Mouse (Mus musculus) layer of hippocampus, postnatal 36 days (tissue): Measurements from ENCODE around the gene Rasgrf2. TPM values are rescaled to one million over a fixed set of nuclear protein-coding genes. Genes with fewer than 3 reads are reported as not detected.

Experiments
- DNase-seq, 2 experiments: peaks; one replicate each; pipeline ENCODE4 v3.0.0; 2022
- total RNA-seq, 2 experiments: library from RNA; stranded (reverse); gene quantifications; 2 replicates each; pipeline ENCODE4 v1.2.3; 2021

Rasgrf2 gene
- total RNA-seq, 2 experiments from 2014 or later, result 116 to 139 TPM

DNA sequence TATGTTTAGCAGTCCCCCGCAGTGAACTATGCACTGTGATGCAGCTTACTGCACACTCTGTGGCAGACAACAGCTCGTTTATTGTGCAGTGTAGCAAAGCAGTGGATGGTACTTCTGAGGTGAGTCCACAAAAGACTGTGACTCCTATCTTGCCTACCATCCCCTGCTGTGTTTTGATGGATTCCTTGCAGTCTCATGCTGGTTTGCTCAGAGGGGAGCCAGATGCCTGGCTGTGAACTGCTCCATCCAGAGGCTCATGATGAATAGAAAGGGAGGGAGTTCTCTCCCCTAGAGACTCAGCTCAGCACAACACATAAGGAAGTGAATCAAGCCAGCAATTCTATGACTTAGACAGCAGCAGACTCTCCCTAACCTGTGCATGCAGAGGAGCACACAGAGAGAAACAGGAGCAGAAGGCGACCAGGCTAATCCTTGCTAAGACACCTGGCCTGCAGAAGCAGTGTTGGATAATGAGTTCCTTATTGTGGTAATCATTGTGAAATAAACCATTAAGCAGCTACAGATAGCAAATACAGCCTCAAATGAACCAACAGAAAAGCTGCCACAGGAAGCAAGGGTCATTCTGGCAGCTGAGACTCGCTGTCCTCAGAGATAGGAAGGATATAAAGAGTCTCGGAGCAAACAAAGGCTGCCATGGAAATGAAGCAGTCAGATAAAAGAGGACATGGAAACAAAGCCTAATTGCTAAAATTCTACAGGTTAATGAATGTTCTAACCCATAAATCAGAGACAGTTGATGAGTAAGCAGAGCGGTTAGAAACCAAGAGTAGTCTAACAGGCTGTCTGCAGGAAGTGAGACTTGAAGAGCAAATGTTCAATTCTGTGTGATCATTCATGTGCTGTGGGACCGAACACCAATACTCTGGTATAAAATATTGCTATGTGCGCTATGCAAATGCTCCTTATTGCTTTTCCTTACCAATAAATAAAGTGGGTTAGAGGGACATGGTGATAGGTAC lies 89.6 kb downstream of the Rasgrf2 start:
- no peak for DNase-seq

DNA sequence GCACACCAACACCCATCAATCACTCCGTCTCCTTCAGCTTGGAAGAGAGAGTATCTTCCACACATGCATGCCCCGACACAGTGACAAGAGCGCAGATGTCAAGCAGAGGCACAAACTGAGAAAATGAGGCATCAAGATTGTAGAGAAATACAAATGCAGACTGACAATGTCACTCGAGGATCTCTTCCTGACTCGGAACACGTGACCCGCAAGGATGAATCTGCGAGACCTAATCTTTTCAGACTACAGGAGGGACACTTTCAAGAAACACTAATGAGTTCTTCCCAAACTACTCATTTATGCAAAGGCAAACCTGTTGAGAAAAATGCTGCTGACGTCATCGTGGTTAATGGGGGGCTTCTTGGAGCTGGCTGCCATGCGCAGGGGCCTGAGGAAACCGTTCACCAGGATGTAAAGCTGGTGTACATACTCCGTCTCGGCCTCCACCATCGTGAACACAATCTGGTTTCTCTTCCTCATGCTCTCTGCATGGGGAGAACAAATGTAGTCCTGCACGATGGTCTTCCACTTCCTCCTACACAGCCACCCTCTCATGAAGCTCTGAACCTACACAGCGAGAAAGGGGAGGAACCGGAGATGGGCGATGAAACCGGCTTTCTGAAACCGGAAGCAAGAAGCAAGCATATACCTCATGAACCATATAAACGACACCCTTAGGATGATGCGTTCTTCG lies 100.9 kb downstream of the Rasgrf2 start:
- no peak for DNase-seq

DNA sequence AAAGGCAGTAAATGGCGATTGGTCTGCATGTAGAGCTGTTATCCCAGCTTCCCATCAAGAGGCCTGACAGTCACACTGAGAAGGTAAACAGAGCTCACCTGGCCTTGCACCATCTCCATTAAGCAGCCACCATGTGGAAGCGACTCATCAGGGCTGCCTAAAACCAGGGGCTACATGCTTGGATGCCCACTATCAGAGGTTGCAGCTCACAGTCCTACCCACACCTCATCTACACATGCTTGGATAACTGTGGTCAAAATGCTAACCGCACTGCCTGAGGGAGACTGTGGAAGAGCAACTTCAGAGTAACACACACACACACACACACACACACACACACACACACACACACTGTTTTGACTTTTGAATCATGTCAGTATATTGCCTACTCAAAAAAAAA lies 101.8 kb downstream of the Rasgrf2 start:
- no peak for DNase-seq

DNA sequence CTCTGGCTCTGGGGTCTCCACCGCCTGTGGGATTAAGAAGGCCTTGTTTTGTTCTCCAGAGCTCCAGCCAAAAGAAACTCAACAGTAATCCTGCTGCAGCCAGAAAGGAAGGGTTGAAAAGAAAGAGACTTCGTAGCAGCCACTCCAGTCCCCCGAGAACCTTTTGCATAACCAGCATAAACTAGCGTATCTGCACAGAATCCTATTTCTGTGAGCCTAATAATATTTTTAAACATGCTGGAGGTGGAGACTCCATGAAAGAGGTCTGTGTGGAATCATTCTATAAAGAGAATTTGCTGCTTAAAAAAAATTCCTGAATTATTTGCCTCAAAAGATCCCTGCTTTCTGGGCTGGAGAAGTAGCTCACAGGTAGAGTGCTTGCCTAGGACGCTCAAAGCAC lies 103.5 kb downstream of the Rasgrf2 start:
- no peak for DNase-seq

DNA sequence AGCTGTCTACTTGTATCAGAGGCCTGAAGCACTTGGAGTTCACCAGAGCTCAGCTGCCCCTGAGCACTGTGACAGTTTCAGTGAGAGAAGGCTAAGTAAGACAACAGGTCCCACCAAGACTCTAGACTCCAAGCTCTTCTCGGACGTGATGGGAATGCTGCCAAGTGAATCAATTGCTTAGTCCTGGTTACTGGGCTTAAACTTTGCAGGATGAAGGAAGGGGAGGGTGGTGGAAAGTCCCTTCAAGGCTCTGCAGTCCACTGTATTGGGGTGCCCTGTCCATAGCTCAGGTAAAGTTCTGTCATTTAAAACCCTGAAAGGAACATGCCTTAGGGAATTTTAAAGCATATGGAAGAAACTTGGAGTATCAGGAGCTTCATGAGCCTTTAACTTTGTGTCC lies 104.8 kb downstream of the Rasgrf2 start:
- DNase-seq, result no peak

DNA sequence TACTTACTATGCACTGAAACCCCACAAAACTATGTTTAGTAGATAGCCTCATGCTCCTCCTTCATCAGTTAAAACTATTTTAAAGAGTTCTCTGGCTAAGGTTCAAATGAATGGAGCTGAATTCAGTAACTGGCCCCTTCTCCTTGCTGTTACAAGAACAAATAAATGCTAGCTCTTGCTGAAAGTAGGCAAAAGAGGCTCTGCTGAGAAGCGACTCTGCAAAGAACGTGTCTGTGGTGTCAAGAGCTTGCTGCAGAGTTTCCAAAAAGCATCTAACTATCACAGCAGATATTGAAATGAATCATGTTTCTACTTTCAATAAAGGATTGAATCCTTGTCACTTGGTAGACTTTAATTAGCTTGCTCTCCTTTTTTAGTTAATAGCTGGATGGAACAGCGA lies 106.3 kb downstream of the Rasgrf2 start:
- DNase-seq, result no peak

DNA sequence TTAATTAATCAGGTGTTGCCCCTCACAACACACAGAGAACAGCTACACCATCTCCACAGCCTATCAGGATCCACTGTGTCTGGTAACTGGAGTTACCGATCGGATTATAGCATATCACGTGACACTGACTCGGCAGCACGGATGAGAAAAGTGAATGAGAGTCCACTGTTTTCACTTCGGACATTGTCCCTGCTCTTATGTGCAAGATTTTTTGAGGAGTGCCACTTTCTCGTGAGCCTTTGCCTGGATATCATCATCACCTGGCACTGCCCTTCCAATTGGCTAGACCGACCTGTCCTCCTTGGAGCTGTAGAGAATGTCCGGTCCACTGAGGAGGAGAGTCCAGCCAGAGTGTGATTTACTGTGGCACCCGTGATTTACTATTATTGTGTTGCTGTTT lies 109.3 kb downstream of the Rasgrf2 start:
- no peak for DNase-seq

DNA sequence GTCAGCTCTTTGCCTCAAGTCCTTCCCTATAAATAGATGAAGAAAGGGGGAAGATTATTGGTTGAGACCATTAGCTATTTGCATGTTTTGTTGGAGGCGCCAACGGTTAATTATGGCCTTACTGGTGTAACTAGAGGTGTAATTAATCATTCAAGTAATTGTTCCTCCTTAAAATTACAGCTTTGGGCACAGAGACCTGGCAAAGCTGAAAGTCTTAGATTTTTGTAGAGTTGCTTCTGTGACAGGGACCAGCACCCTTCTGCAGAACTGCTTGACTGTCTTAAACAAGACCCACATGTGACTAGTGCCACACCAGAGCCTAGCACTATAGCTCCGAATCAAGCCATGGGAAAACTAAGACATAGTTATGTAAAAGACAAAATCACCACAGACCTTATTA lies 134.5 kb downstream of the Rasgrf2 start:
- DNase-seq, result no peak

DNA sequence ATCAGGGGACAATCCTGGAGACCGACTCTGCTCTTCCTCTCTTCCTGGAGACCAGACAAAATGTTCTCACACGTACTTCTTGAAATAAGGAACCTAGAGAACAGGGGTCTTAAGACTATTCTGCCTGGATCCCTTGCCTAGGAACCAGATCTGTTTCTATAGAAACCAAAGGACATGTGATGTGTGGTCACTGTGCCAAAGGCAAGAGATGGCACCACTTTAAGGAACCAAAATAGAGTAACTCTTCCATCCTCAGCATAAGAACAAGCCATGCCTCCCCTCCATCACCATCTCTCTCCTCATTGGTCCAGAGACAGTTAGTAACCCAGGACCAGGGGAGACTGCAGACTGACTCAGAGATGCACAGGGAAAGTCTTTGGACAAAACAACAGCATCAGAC lies 140.0 kb downstream of the Rasgrf2 start:
- DNase-seq, result no peak

DNA sequence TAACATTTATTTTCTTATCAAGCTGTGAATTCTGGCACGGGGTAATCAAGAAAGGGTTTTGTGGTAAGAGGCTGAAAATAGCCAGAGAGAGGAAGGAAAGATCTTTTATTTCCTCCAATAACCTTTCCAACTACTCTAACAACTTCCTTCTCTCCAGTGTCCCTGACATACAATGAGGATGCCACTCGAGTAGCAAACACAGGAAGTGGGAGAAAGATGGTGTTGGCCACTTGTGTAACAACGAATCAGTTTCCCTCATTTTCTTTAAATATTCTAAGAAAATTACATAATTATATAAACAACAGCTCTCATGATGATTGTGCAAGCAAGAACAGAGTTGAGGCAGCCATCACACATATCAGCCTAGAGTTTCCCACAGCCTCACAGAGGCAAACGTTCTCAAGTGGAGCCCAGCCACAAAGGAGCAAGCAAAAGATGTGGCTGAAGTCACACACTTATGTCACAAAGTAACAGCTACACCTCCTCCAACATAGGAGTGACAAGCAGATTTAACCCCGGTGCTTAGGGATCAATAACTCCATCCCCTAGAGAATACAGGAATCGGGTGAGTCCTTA lies 140.7 kb downstream of the Rasgrf2 start:
- DNase-seq, result no peak

DNA sequence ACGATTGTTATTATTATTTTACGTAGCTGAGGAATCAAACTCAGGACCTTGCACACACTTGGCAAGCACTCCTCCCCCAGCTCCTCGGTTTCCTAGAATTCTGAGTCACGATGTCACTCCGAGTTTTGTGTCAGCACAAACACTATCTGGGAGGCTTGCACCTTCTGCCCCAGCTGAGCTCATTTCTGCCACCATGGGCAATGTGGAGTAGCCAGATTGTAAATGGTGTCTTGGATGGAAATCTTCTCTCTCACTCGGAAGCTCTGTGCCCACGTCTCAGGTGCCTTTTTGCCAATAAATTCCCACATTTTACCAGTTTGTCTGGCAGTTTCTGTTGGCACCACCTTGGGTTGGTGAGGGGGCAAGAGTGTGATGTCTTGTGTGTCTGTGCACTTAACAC lies 143.1 kb downstream of the Rasgrf2 start:
- no peak for DNase-seq

DNA sequence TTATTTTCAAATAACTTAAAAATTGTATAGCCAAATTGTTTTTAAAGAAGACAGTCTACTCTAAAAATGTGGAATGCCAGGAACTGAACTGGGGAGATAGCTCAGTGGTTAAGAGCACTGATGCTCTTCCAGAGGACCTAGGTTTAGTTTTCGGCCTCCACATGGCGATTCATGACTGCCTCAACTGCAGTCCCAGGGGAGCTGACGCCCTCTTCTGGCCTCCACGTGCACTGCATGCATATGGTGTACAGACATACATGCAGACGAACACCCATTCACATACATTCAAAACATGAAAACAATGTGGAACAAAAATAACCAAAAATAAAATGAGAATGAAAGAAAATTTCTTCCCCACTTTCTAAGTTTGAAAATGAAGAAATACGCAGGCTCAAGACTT lies 144.5 kb downstream of the Rasgrf2 start:
- no peak for DNase-seq

DNA sequence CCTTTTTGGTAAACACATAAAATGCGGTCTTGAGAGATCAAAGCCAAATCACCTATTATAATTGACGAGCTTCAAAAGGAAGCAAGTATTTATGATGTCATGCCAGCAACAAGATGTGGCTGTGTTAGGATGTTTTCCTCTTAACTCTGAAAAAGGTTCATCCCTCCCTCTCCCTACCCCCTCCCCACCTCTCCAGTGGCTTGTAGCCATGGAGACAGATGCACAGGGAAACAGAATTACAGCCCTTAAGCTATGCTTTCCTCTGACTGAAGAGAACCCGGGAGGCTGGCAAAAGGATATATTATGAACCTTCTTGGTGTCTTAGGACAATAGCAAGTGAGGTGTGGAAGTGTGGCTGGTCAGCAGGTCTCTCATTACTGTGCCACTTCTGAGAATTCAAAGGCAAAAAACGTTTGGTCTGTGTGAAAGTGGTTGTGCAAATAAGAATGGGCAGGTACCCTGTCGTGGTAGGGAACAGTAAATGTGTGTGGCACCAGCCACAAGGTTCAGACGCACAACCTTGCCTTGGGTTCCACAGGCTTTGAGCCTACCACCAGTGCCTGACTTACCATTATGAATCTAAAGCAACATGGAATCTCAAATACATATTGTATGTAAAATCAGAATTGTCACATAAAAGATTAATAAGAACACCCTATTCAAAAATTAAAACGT lies 145.4 kb downstream of the Rasgrf2 start:
- DNase-seq, result no peak

DNA sequence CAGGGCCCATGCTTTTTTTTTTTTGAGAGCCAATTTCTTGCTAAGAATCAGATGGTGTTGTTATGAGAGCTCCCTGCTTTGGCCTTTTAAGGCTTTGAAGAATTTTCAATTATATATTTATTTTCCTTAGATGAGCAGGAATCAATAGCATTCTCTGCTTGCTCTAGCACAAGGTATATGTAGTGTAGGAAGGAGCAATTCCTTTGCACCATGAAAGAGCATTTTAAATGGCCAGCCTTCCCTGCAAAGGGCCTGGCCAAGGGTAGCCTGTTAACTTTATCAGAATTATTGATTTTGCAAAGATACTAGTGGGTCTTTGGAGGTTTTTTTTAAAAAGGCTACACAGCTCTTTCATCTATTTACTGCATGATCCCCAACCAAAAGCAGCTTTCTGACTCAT lies 146.4 kb downstream of the Rasgrf2 start:
- DNase-seq, result no peak

DNA sequence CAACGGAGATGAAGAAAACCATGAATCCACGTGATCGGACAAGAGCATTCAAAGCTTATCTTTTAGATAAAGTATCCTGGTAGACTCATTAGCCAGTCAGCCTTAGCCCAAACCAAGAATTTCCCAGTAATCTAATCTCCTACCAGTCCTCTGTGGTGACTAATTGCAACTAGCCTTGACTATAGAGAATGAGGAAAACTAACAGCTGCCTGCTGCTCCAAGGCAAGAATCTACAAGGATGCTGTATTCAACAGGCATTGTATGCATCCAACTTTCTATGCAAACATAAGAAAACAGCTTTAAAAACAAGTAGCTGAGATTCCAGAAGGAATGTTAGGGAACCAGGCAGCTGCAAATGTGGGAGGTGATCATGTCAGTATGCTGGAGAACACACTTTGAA lies 149.4 kb downstream of the Rasgrf2 start:
- DNase-seq, result no peak

DNA sequence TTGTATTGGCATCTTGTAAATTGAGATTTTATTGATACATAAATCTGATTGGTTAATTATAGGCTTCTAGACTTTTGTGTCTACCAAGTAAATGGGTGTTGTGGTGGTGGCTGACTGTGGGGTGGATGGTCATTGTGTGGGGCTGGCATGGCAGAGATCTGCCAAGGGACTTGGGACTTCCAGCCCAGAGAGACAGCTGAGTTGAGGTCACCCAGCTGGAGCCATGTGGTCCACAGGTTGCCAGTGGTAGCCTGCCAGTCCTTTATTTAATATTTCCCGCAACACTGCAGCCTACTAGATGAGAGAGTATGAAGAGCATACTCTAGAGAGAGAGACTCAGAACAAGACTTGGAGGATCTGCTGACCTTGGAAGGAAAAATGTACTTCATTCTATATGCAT lies 150.0 kb downstream of the Rasgrf2 start:
- DNase-seq, result no peak

DNA sequence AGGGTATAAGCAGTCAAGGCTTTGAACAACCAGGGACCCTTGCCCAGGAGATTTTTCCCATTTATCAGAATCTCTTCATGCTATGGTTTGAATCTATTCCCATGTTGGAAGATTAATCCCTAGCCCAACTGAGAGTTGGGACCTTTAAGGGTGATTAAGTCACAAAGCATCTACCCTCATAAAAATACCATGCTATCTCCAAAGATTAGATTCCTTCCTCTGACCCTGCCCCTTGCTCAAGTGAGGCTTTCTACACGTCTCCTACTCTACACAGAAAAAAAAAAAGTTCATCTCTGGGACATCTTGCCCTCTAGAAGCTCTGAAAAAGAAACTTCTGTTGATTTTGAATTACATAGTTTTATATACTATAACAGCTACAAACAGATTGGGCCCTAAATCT lies 154.5 kb downstream of the Rasgrf2 start:
- no peak for DNase-seq

DNA sequence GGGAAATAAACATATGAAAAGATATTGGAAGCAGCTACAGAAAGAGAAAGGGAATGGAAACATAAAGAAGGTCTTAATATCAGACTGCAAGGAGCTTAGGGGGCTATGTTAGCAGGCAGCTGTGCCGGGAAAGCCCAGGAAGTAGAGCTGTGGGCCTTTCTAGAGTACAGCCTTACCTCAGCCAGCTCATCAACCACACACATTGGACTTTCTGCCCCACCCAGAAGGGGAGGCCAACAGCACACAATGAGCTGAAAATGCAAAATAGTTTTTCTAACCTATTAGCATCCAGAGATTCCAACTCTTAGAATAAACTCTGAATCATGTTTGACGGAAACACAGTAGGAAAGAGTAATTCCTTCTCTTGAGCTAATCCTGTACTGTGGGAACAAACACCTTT lies 154.9 kb downstream of the Rasgrf2 start:
- DNase-seq, result no peak

DNA sequence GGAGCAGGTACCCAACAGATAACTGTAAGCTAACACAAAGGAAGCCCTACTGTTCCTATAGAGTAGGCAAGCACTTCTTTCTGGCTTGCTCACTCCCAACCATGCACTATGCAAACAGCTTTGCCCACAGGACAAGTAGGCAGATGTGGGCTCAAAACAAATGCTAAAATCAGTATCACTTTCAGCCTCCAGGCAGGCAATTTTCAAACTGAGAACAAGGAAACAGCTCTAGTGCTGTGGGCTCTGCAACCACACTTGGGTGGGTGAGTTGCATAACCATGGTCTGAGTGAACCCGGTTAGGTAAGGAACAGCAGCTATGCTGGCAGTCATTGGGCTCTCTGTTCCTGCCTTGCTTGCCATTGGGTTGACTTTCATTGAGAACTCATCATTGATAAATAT lies 157.3 kb downstream of the Rasgrf2 start:
- DNase-seq, result peak in 1 of 2 experiments; percentile 31

DNA sequence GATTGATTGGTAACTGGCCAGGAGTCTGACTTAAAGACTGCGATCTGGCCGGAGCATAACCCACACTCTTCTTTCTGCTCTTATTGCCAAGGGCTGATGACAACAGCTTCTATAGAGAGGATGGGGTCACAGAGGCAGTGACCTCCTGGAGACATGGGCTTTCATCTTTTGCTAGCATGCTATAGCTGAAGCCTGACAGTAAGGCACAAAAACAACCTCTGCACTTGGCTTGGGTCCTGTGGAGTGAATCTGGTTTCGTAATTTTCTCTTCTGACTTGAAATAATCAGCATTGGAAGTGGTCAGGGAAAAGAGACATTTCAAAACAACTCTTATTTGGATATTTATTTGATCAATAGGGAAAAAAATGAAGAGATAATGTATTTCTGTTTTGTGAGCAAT lies 160.2 kb downstream of the Rasgrf2 start:
- no peak for DNase-seq

DNA sequence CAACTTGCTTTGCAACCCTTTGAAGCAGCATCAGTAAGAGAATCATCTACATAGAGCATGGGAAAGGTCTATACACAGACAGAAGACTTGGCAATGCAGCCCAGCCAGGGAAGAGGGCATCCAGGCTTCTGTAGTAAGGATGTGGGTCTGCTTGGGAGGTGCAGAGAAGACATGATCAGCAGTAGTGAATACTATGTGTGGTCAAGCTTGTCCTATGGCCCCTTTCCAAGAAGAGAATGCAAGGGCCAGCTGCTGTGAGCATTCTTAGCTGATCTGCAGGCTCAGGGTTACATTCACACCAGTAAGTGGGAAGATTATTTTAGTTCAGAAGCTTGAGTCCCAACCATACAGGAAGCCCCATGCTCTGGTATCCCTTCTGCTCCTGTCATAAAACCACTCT lies 175.0 kb downstream of the Rasgrf2 start:
- no peak for DNase-seq

DNA sequence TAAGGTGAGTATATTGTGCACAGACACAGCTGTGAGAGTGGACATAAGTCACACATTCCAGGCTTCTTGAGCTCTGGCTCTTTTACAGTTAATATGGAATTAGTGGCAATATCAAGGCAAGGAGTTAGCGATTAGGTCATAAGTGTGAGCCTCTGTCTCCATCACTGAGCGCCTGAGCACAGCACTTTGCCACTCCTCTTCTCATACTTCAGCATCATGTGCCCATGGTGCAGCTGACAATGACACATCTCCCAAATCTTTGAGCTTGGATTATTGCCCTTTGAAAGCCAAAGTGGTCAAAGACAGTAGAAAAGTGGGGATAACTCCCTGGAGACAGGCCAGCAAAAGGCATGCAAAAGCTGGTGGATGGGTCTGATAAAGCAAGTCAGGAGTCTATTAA lies 175.8 kb downstream of the Rasgrf2 start:
- DNase-seq, result no peak

DNA sequence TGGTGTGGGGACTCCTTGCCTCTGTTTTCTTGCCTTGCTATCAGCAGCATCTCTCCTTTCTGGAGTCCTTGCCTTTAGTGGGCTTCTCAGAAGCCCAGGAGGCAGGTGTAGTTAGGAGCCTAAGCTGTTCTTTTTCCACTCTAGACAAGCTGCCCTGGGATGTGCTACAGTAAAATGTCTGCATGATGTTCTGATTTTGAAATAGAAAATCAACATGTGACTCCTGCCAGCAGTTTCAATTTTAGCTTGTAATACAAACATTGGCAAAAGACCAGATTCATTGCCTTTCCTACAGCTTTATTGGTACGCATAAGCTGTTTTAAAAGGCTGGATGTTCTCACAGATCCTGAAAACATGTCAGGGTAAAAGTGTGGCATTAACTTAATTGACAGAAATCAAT lies 176.3 kb downstream of the Rasgrf2 start:
- DNase-seq, result peak in 1 of 2 experiments; percentile 19
